Mouse (Mus musculus) cerebellum, adult 2 months (tissue): ENCODE measurements around the gene Acta2.

Experiments
- CTCF ChIP-seq: fragments of 200-500 bp; IDR thresholded peaks from 2 replicates; pipeline ENCODE4 v1.5.1; 2011; ENCODE audit warnings: low read depth, mild to moderate bottlenecking, control low read depth, low read length, moderate library complexity, borderline replicate concordance; ENCODE audit not compliant: insufficient read depth
- POLR2A ChIP-seq: fragments of 200-500 bp; IDR thresholded peaks from 2 replicates; pipeline ENCODE4 v1.6.1; 2011; ENCODE audit warnings: low read length, control low read depth, borderline replicate concordance; ENCODE audit not compliant: insufficient read depth

DNA sequence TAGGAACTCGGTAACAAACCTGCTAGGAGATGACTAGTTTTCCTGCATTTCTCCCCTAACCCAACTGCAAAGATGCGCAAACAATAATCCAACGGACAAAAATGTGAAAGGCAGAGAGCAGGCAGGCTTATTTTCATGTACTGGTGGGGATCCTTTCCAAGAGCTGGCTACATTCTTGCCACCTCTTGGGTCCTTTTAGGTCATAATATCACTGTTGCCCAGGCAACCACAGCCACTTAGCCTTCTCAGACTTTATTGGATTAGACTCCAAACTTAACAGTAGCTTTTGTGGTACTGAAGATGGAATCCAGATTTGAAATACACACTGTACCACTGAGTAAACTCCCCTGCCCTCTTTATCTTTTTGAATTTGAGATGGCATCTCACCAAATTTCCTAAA lies 22.7 kb upstream of the Acta2 start:
- TF ChIP-seq CTCF (no peak), POLR2A (no peak)
